Mouse (Mus musculus) liver, embryonic 14.5 days (tissue): ENCODE measurements around the gene Abcf2.

Experiments used
- CTCF ChIP-seq: IDR thresholded peaks from 2 replicates; pipeline ENCODE4 v1.5.1; 2016; ENCODE audit warnings: antibody characterized with exemption, low read depth, control low read depth
- EP300 ChIP-seq: IDR thresholded peaks from 2 replicates; pipeline ENCODE4 v1.6.1; 2016; ENCODE audit warnings: antibody characterized with exemption, low read depth

- TF ChIP-seq CTCF (no peak), EP300 (no peak)
Measured at GRCm38 (mm10) chr5:24622386-24623040, 45.2 kb upstream of the Abcf2 start.
